Mouse (Mus musculus): ENCODE results near the gene Retreg3. TPM values are rescaled to one million over a fixed set of nuclear protein-coding genes. Genes with fewer than 3 reads are reported as not detected.

Gene Retreg3
- polyA plus RNA-seq, 1 experiment from 2014 or later = 14.6 TPM

DNA sequence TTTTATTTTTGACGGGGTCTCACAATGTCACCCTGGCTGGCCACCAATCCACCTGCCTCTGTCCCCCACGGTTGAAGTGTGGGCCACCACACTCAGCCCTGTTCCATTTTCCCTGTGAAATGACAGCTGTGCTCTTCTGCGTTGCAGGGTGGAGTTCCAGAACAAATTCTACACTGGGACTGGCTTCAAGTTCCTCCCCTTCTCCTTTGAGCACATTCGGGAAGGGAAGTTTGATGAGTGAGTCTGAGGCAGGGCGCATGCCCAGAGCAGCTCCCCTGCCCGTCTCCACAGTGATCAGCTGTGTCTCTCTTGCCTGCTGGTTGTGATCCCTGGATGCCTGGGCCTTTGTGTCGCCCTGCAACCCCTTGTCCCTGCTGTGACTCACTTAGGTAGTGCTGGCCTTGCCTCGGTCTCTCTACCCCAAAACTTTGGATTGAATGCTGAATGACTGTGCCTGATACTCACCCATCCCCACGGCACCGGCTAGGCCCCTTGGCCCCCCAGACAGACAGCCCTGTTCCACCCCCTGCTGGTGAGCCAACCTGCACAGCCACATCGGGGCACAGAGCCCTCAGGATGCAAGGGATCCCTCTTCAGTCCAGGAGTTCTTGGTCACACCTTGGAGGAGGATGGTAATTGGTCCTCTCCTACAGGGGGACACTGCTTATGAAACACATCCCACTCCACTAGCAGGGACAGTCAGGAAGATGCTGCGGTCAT, 57.4 kb downstream of the Retreg3 start:
- Histone ChIP-seq H3K4me1 (peaks cover 38% of the 10 kb centered on the region), H3K36me3 (replicated peaks) (peaks cover 48% of the 10 kb centered on the region), H3K27me3 (ENCODE audit: poor library complexity, severe bottlenecking) (peaks cover 5% of the 10 kb centered on the region; the same call in 1 of the 2 replicates), H3K9me3 (no peaks in the 10 kb centered on the region), H3K27ac (no peak overlapping the region), H3K4me3 (no peak overlapping the region)
- 77% methylated on average over 12 of the region's 12 CpGs for WGBS
- DNase-seq (ENCODE audit: extremely low spot score, low spot score) = no peak

DNA sequence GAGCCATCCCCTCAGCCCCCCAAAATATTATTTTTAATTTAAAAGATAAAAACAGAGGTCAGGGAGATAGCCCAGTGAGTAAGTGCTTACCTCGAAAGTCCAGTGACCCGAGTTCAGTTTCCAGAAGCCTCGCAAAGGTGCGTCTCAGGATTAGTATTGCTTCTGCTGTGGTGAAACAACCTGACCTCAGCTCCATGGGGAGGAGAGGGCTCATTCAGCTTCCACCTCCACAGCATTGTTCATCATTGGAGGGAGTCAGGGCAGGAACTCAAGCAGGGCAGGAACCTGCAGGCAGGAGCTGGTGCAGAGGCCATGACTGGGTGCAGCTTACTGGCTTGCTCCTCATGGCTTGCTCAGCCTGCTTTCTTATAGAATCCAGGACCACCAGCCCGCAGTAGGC, 58.6 kb downstream of the Retreg3 start:
- H3K36me3 ChIP-seq (replicated peaks) = peaks cover 59% of the 10 kb centered on the region
- H3K27me3 ChIP-seq (ENCODE audit: poor library complexity, severe bottlenecking) = peaks cover under 1% of the 10 kb centered on the region; the same call in 1 of the 2 replicates
- H3K27ac ChIP-seq = no peak overlapping the region
- peaks cover 27% of the 10 kb centered on the region for H3K4me1 ChIP-seq
- no peaks in the 10 kb centered on the region for H3K9me3 ChIP-seq
- WGBS = 91% methylated on average over 5 of the region's 5 CpGs
- no peak for DNase-seq (ENCODE audit: extremely low spot score, low spot score)
- H3K4me3 ChIP-seq = no peak overlapping the region

DNA sequence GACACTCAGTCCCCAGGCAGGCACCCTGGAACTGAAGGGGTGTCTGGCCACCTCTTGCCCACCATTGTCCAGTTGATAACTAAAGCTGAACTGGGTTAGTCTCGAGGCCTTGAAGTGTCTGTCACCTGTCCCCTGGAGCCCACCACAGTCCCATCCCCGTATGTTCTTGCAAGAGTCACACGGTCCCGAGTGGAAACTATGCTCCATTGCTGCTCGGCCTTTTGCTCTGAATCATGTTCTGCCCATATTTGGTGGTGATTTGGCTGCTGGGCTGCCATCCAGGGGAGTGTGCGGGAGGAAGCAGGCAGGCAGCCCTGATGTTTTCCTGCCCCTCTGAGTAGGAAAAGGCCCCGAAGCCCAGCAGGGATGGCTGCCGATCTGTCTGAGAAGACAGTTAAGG, 59.6 kb downstream of the Retreg3 start:
- no peak for DNase-seq (ENCODE audit: extremely low spot score, low spot score)
- Histone ChIP-seq H3K36me3 (replicated peaks) (peaks cover 69% of the 10 kb centered on the region), H3K27me3 (ENCODE audit: poor library complexity, severe bottlenecking) (no peaks in the 10 kb centered on the region), H3K27ac (no peak overlapping the region), H3K4me1 (peaks cover 27% of the 10 kb centered on the region), H3K4me3 (no peak overlapping the region), H3K9me3 (no peaks in the 10 kb centered on the region)
- WGBS = 89% methylated on average over 8 of the region's 8 CpGs

DNA sequence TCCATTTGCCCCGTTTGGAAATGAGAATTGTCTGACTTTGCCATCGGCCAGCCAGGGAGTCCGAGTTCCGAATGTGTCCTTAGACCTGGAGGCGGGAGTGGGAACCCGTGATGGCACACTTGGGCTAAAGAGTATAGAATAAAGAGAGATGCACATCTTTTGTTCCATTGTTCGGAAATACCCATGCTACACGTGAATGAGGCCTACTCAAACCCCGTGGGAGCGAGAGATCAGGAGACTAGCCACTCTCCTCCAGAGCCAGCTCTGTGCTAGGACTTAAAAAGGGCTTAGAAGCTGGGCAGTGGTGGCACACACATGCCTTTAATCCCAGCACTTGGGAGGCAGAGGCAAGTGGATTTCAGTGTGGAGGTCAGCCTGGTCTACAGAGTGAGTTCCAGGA, 60.2 kb downstream of the Retreg3 start:
- no peak for DNase-seq (ENCODE audit: extremely low spot score, low spot score)
- no peaks in the 10 kb centered on the region for H3K9me3 ChIP-seq
- peaks cover 74% of the 10 kb centered on the region for H3K36me3 ChIP-seq (replicated peaks)
- WGBS = 82% methylated on average over 10 of the region's 10 CpGs
- no peaks in the 10 kb centered on the region for H3K27me3 ChIP-seq (ENCODE audit: poor library complexity, severe bottlenecking)
- H3K27ac ChIP-seq = no peak overlapping the region
- no peak overlapping the region for H3K4me3 ChIP-seq
- peaks cover 27% of the 10 kb centered on the region for H3K4me1 ChIP-seq

DNA sequence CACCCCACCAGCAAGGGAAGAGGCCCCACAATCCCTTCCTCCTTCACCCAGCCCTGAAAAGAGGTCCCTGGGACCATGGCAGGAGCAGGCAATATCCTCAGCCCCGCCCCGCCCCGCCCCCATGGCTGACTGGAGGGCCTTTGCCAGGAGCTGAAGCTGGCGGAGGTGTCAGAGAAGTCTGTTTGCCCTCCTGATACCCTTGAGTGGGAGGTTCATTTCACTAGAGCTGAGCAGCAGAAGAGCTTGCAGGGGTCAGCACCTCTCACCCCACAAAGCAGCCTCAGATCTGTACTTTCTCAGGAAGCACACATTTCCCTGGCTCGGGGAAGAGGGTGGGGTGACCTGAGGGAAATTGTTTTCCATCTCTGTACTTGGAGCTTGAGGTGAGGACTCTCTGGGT, 61.0 kb downstream of the Retreg3 start:
- no peaks in the 10 kb centered on the region for H3K27me3 ChIP-seq (ENCODE audit: poor library complexity, severe bottlenecking)
- H3K4me1 ChIP-seq = peaks cover 20% of the 10 kb centered on the region
- H3K4me3 ChIP-seq = no peak overlapping the region
- no peaks in the 10 kb centered on the region for H3K9me3 ChIP-seq
- 0 out of 2 replicates have a peak overlapping the region, but pooled peaks have one; percentile 4 for H3K27ac ChIP-seq
- peaks cover 78% of the 10 kb centered on the region for H3K36me3 ChIP-seq (replicated peaks)
- no peak for DNase-seq (ENCODE audit: extremely low spot score, low spot score)
- 82% methylated on average over 5 of the region's 5 CpGs for WGBS

DNA sequence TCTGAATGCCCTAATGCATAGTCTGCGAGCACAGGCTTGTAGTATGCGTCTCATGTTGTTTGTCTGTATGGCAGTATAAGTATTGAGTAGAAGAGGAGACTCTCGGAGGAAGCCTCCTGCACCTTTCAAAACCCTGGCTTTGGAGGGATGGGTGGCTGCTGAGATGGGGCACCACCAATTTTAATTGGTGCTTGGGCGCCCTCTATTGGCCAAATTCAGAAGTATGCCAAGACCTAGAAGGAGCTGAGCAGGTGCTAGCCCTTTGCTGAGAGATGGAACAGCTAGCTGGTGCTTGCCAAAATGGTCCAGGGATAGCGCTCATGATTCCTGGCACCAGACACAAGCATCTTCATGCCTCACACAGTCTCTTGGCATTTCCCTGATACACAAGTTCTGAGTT, 61.8 kb downstream of the Retreg3 start:
- Histone ChIP-seq H3K4me1 (peaks cover 12% of the 10 kb centered on the region), H3K27me3 (ENCODE audit: poor library complexity, severe bottlenecking) (no peaks in the 10 kb centered on the region), H3K9me3 (no peaks in the 10 kb centered on the region; the same call in 1 of the 2 replicates), H3K27ac (no peak overlapping the region), H3K36me3 (replicated peaks) (peaks cover 82% of the 10 kb centered on the region), H3K4me3 (no peak overlapping the region)
- peak; percentile 78 for DNase-seq (ENCODE audit: extremely low spot score, low spot score)
- WGBS = 35% methylated on average over 5 of the region's 5 CpGs

DNA sequence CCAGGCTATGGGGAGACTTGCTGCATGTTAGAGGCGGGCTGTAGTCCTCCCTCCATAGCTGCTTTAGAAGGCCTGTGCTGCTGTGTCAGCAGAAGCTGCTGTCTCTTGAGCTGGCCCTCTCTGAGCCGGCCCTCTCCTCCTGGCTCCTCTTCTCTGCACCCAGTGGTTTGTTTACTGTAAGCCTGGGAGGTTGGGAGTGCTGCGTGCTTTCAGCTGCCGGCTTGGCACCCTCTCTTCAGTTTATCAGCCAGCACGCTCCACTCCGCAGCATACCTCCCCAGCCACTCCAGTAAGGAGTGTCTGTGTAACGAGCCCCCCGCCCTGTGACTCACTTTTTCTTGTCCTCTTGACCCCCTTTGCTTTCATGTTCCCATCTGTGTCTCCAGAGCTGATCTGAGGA, 62.8 kb downstream of the Retreg3 start:
- H3K27ac ChIP-seq = no peak overlapping the region
- H3K27me3 ChIP-seq (ENCODE audit: poor library complexity, severe bottlenecking) = no peaks in the 10 kb centered on the region
- DNase-seq (ENCODE audit: extremely low spot score, low spot score) = no peak
- H3K4me1 ChIP-seq = peaks cover 5% of the 10 kb centered on the region; the same call in 1 of the 2 replicates
- no peaks in the 10 kb centered on the region; the same call in 1 of the 2 replicates for H3K9me3 ChIP-seq
- H3K4me3 ChIP-seq = no peak overlapping the region
- peaks cover 81% of the 10 kb centered on the region for H3K36me3 ChIP-seq (replicated peaks)
- WGBS = 65% methylated on average over 8 of the region's 8 CpGs

DNA sequence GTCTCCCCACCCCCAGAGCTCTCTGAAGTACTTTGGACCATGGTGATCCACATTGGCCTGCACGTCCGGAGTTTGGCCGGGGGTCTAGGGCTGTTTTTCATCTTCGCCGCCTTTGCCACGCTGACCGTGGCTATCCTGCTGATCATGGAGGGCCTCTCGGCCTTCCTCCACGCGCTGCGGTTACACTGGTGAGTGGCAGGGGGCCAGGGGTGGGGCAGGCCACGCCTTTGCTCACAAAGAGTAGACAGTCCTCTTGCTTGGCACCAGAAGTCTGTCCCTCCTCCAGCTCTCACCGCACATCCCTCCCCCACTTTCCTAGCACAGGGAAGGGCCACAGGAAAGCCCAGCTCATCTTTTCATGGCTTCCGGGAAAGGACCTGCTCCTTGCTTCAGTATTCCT, 64.3 kb downstream of the Retreg3 start:
- Histone ChIP-seq H3K27ac (no peak overlapping the region), H3K27me3 (ENCODE audit: poor library complexity, severe bottlenecking) (no peaks in the 10 kb centered on the region), H3K4me1 (peaks cover 5% of the 10 kb centered on the region; the same call in 1 of the 2 replicates), H3K36me3 (replicated peaks) (peaks cover 85% of the 10 kb centered on the region), H3K9me3 (no peaks in the 10 kb centered on the region; the same call in 1 of the 2 replicates), H3K4me3 (no peak overlapping the region)
- DNase-seq (ENCODE audit: extremely low spot score, low spot score) = no peak
- WGBS = 88% methylated on average over 14 of the region's 14 CpGs

DNA sequence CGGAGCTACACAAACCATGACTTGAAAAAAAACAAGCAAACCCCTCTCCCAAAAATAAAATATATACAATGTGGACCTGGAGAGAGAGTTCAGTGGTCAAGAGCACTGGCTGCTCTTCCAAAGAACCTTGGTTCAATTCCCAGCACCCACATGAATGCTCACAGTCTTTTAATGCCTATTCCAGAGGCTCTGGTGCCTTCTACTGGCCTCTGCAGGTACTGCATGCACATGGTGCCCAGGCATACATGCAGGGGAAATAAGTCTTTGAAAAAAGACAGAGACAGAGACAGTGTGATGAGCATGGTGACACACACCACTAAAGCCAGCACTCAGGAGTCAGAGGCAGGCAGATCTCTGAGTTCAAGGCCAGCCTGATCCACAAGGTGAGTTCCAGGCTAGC, 65.7 kb downstream of the Retreg3 start:
- Histone ChIP-seq H3K9me3 (no peaks in the 10 kb centered on the region; the same call in 1 of the 2 replicates), H3K36me3 (replicated peaks) (peaks cover 89% of the 10 kb centered on the region), H3K27ac (no peak overlapping the region), H3K27me3 (ENCODE audit: poor library complexity, severe bottlenecking) (no peaks in the 10 kb centered on the region), H3K4me3 (no peak overlapping the region), H3K4me1 (peaks cover 5% of the 10 kb centered on the region; the same call in 1 of the 2 replicates)
- WGBS = 94% methylated on average over 1 of the region's 1 CpGs
- no peak for DNase-seq (ENCODE audit: extremely low spot score, low spot score)

DNA sequence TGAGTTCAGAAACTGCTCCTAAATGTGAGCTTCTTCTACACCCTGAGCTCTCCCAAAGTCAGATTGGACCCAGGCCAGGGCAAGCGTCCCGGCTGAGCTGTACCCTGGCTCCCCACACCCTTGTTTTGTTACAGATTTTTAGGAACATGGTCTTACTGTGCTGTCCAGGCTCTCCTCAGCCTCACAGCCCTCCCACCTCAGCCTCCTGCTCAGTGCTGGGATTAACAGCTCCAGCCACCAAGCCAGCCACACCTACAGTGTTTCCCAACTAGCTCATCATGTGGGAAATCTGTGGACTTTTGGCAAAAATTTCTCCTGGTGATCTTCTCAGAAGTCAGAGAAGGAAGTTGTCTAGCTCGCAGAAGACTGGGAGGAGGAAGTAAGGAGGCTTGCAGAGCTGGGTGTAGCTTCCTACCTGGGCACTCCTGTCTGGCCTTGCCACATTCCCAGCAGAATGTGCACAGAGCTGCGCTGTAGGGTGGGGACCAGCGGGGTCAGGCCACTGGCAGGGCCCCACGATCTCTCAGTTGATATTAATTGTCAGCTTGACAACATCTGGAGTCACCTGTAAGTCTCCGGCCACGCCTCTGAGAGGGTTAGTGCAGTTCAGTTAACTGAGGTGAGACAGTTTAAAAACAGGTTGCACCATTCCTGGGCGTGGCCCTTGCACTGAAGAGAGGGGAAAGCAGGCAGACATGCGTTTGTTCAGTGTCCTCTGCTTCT, 66.8 kb downstream of the Retreg3 start:
- H3K36me3 ChIP-seq (replicated peaks) = peaks cover 92% of the 10 kb centered on the region
- H3K9me3 ChIP-seq = no peaks in the 10 kb centered on the region; the same call in 1 of the 2 replicates
- H3K4me1 ChIP-seq = no peaks in the 10 kb centered on the region
- H3K27ac ChIP-seq = no peak overlapping the region
- 96% methylated on average over 10 of the region's 10 CpGs for WGBS
- DNase-seq (ENCODE audit: extremely low spot score, low spot score) = no peak
- H3K27me3 ChIP-seq (ENCODE audit: poor library complexity, severe bottlenecking) = no peaks in the 10 kb centered on the region
- no peak overlapping the region for H3K4me3 ChIP-seq

DNA sequence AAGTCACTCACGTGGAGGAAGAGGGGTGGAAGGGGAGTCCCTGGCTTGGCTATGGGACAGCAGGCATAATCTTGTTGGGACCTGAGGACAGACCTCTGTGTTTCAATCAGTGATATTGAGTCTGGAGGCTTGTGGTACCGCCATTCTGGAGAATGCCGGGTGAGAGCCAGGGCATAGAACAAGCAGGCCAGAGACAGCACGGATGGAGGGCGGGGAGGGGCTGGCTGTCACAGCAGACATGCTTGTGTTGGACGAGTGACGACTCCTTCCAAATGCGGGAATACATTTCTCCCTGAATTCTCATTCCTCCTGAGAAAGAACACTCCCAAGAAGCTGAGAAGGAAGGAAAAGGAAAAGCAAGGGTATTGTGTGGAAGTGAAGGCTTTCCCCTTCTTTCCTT, 68.1 kb downstream of the Retreg3 start:
- Histone ChIP-seq H3K4me1 (no peaks in the 10 kb centered on the region), H3K27ac (no peak overlapping the region), H3K9me3 (no peaks in the 10 kb centered on the region; the same call in 1 of the 2 replicates), H3K27me3 (ENCODE audit: poor library complexity, severe bottlenecking) (no peaks in the 10 kb centered on the region), H3K4me3 (no peak overlapping the region), H3K36me3 (replicated peaks) (peaks cover 96% of the 10 kb centered on the region)
- 92% methylated on average over 8 of the region's 8 CpGs for WGBS
- no peak for DNase-seq (ENCODE audit: extremely low spot score, low spot score)

DNA sequence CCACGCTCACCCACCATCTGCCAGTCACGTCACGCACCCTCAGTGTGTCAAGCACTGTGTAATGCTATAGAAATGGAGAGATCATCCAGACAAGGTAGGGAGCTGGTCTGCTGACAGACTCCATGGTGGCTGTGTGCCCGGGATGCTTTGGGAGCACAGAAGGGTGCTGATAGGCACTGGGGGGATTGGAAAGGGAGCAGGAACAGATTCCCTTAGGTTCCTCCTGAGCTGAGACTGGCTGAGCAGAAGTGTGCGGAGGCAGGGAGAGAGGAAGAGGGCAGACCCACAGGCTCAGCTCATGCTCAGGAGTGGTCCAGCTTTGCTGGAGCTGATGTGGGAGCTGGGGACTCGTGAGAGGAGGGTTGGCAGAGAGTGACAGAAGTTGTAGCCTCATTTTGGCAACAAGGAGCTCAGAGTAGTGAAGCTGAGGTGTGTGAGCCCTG, 68.6 kb downstream of the Retreg3 start:
- DNase-seq (ENCODE audit: extremely low spot score, low spot score) = no peak
- H3K9me3 ChIP-seq = no peaks in the 10 kb centered on the region; the same call in 1 of the 2 replicates
- 0 out of 2 replicates have a peak overlapping the region, but pooled peaks have one; percentile 20 for H3K27ac ChIP-seq
- no peak overlapping the region for H3K4me3 ChIP-seq
- no peaks in the 10 kb centered on the region for H3K4me1 ChIP-seq
- no peaks in the 10 kb centered on the region for H3K27me3 ChIP-seq (ENCODE audit: poor library complexity, severe bottlenecking)
- H3K36me3 ChIP-seq (replicated peaks) = peaks cover 97% of the 10 kb centered on the region
- 89% methylated on average over 6 of the region's 6 CpGs for whole genome bisulfite sequencing

DNA sequence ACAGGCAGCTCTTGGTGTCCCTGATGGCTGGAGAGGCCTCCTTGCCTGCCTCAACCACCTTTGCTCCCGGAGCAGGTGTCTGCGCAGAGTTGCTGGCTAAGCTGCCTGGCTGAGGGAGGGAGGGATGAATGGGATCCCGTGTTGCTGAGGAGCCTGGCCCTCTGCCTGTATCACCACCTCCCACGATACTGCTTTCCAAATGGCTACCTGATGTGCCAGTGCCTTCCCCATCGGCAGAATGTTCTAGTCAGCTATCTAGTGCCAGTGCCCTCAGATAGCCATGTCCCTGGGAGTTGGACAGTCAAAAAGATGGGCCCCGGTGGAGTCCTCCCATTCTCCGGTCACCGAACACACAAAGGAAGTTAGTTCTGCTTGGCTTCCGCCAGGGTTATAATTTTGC, 69.3 kb downstream of the Retreg3 start:
- Histone ChIP-seq H3K4me3 (no peak overlapping the region), H3K27ac (no peak overlapping the region), H3K9me3 (no peaks in the 10 kb centered on the region; the same call in 1 of the 2 replicates), H3K4me1 (no peaks in the 10 kb centered on the region), H3K36me3 (replicated peaks) (peaks cover 97% of the 10 kb centered on the region), H3K27me3 (ENCODE audit: poor library complexity, severe bottlenecking) (no peaks in the 10 kb centered on the region)
- WGBS = 94% methylated on average over 9 of the region's 9 CpGs
- no peak for DNase-seq (ENCODE audit: extremely low spot score, low spot score)
